Mouse (Mus musculus) liver, embryonic 16.5 days (tissue): Measurements from ENCODE around the gene Pitpnc1. TPM values are rescaled to one million over a fixed set of nuclear protein-coding genes. Genes with fewer than 3 reads are reported as not detected.

ENCODE experiments used
- ATAC-seq: fragments of 200-750 bp; cut with Nextera tagmentation; 2 replicates; pipeline ENCODE4 v1.8.0; 2017; ENCODE audit warnings: low read depth, mild to moderate bottlenecking, moderate number of reproducible peaks, moderate library complexity
- H3K27ac ChIP-seq: fragments of 300-500 bp; sonication (generic); 2 replicates; pipeline ENCODE4 v1.5.1; 2014; ENCODE audit warnings: mild to moderate bottlenecking, low read length
- H3K27me3 ChIP-seq: fragments of 300-500 bp; sonication (generic); 2 replicates; pipeline ENCODE4 v1.6.1; 2014; ENCODE audit warnings: low read depth, low read length, mixed read lengths; ENCODE audit not compliant: control insufficient read depth, insufficient read depth
- H3K36me3 ChIP-seq: fragments of 300-500 bp; sonication (generic); 2 replicates; pipeline ENCODE4 v1.6.1; 2014; ENCODE audit warnings: mild to moderate bottlenecking; ENCODE audit not compliant: control insufficient read depth, insufficient read depth
- H3K4me1 ChIP-seq: fragments of 300-500 bp; sonication (generic); 2 replicates; pipeline ENCODE4 v1.6.1; 2014; ENCODE audit warnings: low read depth, low read length, mixed read lengths; ENCODE audit not compliant: control insufficient read depth
- H3K4me2 ChIP-seq: fragments of 300-500 bp; sonication (generic); 2 replicates; pipeline ENCODE4 v1.6.1; 2014; ENCODE audit warnings: low read depth, low read length, mixed read lengths
- H3K4me3 ChIP-seq: fragments of 300-500 bp; sonication (generic); 2 replicates; pipeline ENCODE4 v1.5.1; 2014; ENCODE audit warnings: low read depth, mild to moderate bottlenecking, low read length
- H3K9ac ChIP-seq: fragments of 300-500 bp; sonication (generic); 2 replicates; pipeline ENCODE4 v1.6.1; 2014; ENCODE audit warnings: low read depth, low read length
- H3K9me3 ChIP-seq: fragments of 300-500 bp; sonication (generic); replicated peaks from 2 replicates; pipeline ENCODE4 v1.6.1; 2016; ENCODE audit warnings: low read length; ENCODE audit not compliant: control insufficient read depth
- WGBS: fragments of 180-500 bp; shearing (Covaris S2); extraction: QIAGEN DNeasy Blood & Tissue Kit; methylation state at CpG from one replicate; pipeline ENCODE4 v1.1.7; 2014; ENCODE audit not compliant: insufficient replicate concordance; 5-methylcytosine and 5-hydroxymethylcytosine counted together
- polyA plus RNA-seq: library from polyadenylated mRNA; unstranded; fragments of >200 nt; fragmentation: Nextera tagmentation; extraction: Ambion mirVana; gene quantifications from 2 replicates; pipeline ENCODE4 v1.2.1, GENCODE M21; 2015

The Pitpnc1 gene
- polyA plus RNA-seq, 1 experiment from 2014 or later, result 7.6 TPM

DNA sequence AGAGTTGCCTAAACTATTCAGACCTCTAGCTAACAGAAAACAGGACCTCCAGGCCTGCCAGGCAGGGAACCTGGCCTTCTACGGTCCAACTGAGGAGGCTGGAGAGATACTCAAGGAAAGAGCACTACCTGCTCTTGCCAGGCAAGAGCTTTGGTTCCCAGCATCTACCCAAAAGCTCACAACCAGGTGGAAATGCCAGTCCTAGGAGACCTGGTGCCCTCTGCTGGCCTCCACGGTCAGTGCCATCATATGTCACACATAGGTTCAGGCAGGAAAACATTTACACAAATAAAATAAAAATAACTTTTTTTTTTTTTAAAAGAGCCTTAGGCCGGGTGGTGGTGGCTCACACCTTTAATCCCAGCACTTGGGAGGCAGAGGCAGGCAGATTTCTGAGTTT is 8.0 kb downstream of the Pitpnc1 start:
- Histone ChIP-seq H3K36me3 (no peaks in the 10 kb centered on the region), H3K4me1 (peaks cover 28% of the 10 kb centered on the region), H3K9me3 (no peaks in the 10 kb centered on the region), H3K4me3 (no peak overlapping the region), H3K27ac (no peak overlapping the region), H3K9ac (no peak overlapping the region), H3K27me3 (no peaks in the 10 kb centered on the region), H3K4me2 (no peak overlapping the region)
- no peak for ATAC-seq
- WGBS, result 70% methylated on average over 3 of the region's 3 CpGs

DNA sequence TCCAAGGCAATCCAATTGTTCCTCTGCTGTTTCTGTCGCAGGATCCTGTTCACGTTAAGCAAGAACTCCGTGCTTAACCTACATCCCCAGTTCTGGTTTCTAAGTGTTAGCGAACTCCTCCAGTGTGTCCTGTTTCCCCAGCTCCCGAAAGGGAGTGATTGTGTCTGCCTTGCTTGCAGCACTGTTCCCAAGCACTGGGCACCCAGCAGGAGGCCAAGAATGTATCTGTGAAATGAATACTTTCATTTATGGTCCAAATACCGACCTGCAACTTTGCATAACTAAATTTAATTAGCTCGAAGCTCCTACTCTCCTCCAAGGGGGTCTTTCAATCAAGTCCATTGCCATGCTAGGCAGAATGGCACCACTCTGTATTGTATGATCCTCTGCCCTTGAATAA is 10.7 kb downstream of the Pitpnc1 start:
- H3K4me2 ChIP-seq, result no peak overlapping the region
- no peak for ATAC-seq
- no peak overlapping the region for H3K9ac ChIP-seq
- H3K9me3 ChIP-seq, result no peaks in the 10 kb centered on the region
- WGBS, result 80% methylated on average over 7 of the region's 7 CpGs
- no peak overlapping the region for H3K27ac ChIP-seq
- H3K27me3 ChIP-seq, result no peaks in the 10 kb centered on the region
- no peaks in the 10 kb centered on the region for H3K36me3 ChIP-seq
- peaks cover 11% of the 10 kb centered on the region for H3K4me1 ChIP-seq
- no peak overlapping the region for H3K4me3 ChIP-seq

DNA sequence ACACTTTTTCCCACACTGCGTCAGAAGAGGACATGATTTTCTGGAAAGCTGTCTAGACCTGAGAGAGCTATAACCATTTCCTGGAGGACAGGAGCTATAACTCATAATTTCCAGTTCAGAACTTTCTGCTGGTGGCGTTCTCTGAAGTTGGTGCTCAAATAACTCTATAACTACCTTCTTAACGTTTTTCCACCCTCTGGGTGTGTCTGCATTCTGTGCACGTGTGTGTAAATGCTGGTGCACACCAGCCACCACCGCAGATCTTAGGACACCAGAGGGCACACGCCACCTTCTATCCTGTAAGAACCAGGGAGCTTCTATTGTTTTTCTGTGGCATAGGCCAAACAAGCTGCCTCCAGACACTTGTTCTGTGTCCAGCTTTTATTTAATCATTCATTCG is 11.5 kb downstream of the Pitpnc1 start:
- 65% methylated on average over 7 of the region's 7 CpGs for WGBS
- Histone ChIP-seq H3K27me3 (no peaks in the 10 kb centered on the region), H3K4me1 (peaks cover 16% of the 10 kb centered on the region), H3K4me3 (no peak overlapping the region), H3K9ac (no peak overlapping the region), H3K27ac (no peak overlapping the region), H3K4me2 (no peak overlapping the region), H3K36me3 (no peaks in the 10 kb centered on the region), H3K9me3 (no peaks in the 10 kb centered on the region)
- ATAC-seq, result no peak

DNA sequence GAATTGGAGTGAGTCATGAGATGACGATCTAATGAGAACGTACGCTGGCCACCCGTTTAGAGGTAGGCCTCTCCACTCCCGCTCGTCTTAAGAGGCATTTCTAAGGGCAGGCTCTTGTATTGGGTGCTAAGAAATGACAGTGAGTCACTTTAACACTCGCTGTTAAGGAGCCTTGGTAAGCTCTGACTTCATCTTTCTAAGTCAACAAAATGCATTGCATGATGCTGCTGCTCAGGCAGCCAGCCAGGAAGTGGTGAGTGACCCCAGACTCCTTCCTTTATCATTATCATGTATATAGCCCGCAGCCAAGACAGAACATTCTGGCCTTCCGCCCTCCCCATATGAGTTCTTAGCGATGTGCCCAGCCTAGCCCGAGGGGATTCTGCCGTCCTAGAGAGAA is 12.2 kb downstream of the Pitpnc1 start:
- Histone ChIP-seq H3K27ac (no peak overlapping the region), H3K27me3 (no peaks in the 10 kb centered on the region), H3K4me3 (no peak overlapping the region), H3K9me3 (no peaks in the 10 kb centered on the region), H3K4me2 (no peak overlapping the region), H3K36me3 (no peaks in the 10 kb centered on the region), H3K4me1 (peaks cover 16% of the 10 kb centered on the region), H3K9ac (no peak overlapping the region)
- WGBS, result 54% methylated on average over 12 of the region's 12 CpGs
- no peak for ATAC-seq

DNA sequence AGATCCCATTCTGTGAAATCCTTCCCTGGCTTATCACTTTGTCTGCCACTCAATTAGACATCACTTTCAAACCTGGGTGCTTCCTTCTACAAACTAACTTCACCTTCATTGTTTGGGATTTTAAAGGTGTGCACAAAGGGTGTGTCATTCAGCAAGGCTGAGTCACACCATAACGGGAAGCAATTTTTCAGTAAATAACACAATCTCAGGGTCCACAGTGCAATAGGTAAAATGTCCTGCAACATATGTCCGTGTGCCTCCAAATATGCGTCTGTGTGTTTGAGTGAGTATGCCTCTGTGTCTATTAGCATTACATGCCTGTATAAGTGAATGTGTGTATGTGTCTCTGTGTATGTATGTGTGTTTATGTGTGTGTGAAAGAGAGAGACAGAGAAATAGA is 13.2 kb downstream of the Pitpnc1 start:
- H3K9me3 ChIP-seq, result no peaks in the 10 kb centered on the region
- no peak overlapping the region for H3K4me3 ChIP-seq
- H3K4me2 ChIP-seq, result no peak overlapping the region
- WGBS, result 72% methylated on average over 3 of the region's 3 CpGs
- no peak overlapping the region for H3K9ac ChIP-seq
- no peaks in the 10 kb centered on the region for H3K36me3 ChIP-seq
- H3K27ac ChIP-seq, result no peak overlapping the region
- H3K4me1 ChIP-seq, result peaks cover 17% of the 10 kb centered on the region
- no peak for ATAC-seq
- H3K27me3 ChIP-seq, result no peaks in the 10 kb centered on the region

DNA sequence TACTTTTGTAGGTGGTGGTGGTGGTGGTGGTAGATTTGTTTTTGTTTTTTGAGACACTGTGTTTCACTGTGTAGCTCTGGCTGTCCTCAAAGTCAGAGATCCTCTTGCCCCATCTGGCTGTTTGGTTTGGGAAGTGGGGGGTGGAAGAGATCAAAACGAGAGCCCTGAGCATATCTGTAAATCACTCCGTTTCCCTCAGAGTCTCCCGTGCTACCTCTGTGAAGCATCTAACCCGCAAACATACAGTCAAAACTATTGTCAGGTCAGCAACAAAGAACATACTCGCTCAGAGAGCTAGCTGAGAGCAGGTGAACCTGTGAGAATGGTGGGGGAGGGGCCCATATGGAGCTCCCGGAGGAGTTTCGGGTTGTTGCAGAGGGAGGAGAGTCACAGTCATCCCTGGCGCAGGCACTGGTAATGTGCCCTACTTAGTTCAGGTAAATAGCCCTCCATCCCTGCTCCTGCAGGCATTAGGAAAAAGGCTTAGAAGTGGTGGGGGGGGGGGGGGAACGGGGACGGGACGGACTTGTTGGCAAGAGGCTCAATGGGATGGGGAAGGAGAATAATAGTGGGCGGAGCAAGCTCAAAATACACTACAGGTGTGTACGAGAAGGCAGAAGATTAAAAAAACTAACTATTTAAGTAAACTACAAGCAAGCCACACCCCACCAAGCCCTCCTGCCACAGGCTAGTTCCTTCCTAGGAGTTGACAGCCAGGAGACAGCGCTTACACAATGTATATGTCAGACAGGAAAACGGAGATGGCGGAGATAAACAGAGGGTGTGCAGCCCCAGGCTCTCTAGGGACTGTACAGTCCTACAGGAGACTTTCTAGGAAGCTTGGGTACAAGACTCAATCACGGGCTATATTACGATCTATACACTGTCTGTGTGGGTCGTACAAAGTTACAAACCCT is 15.7 kb downstream of the Pitpnc1 start:
- H3K36me3 ChIP-seq, result no peaks in the 10 kb centered on the region
- H3K4me1 ChIP-seq, result peaks cover 42% of the 10 kb centered on the region
- 27% methylated on average over 19 of the region's 19 CpGs for WGBS
- peak overlapping the region; percentile 17; the same call in 1 of the 2 replicates for H3K9ac ChIP-seq
- H3K4me2 ChIP-seq, result peak overlapping the region; percentile 50
- H3K9me3 ChIP-seq, result no peaks in the 10 kb centered on the region
- H3K27ac ChIP-seq, result no peak overlapping the region
- no peaks in the 10 kb centered on the region for H3K27me3 ChIP-seq
- H3K4me3 ChIP-seq, result peak overlapping the region; percentile 38
- no peak for ATAC-seq

DNA sequence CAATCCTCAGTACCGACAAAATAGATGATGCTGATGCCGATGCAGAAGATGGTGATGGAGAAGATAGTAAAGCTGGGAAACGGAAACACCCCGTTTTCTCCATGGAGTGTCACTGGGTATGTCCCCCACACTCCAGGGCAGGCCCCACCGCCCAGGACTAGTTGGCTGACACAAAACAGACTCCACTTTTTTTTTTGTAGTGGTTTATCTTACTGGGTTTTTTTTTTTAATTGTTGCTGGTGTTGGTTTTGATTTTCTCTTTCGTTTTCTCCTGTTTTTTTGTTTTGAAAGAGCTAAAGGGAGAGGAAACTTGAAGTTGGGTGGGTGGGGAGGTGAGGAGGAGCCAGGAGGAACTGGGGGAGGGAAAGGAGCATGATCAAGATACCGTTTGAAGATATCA is 18.4 kb downstream of the Pitpnc1 start:
- H3K4me1 ChIP-seq, result peaks cover 65% of the 10 kb centered on the region
- H3K4me3 ChIP-seq, result no peak overlapping the region
- no peak for ATAC-seq
- H3K27ac ChIP-seq, result peak overlapping the region; percentile 89; the same call in 1 of the 2 replicates
- no peak overlapping the region for H3K4me2 ChIP-seq
- no peaks in the 10 kb centered on the region for H3K36me3 ChIP-seq
- no peaks in the 10 kb centered on the region for H3K9me3 ChIP-seq
- no peak overlapping the region; the same call in 1 of the 2 replicates for H3K9ac ChIP-seq
- H3K27me3 ChIP-seq, result no peaks in the 10 kb centered on the region
- WGBS, result 73% methylated on average over 7 of the region's 7 CpGs

DNA sequence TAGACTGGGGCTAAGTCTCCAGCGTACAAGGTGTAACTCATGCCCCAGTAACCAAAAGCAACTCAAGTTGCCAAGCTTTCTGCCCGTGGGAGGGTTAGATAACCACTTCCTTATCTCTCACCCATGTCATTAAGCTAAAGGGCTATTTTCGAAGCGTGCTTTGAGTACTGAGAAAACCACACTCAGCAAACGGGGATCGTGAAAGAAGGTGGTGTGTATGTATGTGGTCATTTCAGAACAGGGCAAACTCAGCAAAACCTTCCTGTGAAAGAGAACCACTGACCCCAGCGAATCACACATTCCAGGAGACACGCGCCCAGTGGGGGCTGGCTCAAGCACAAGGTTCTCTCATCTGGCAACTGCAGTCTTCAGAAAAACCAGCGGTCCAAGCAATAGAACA is 19.4 kb downstream of the Pitpnc1 start:
- H3K4me3 ChIP-seq, result peak overlapping the region; percentile 31
- peak overlapping the region; percentile 64 for H3K4me2 ChIP-seq

DNA sequence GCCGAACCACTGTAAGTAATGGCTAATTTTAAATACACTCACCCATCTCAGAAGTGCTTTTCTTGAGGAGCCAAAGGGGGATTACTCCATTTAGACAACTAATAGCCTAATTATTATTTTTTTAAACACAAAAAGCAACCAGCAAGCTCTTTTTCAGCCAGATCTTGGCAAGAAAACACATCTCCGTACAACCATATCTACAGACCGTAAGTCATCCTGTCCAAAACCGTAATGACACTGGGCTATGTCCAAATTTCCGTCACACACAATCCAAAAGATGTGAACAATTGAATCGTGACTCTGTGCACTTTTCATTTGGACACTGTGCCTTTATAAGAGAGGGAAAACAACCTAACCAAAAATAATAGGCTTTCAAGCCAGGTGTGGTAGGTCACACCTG is 20.4 kb downstream of the Pitpnc1 start:
- WGBS, result 75% methylated on average over 6 of the region's 6 CpGs
- Histone ChIP-seq H3K9ac (no peak overlapping the region), H3K36me3 (no peaks in the 10 kb centered on the region), H3K9me3 (no peaks in the 10 kb centered on the region), H3K27me3 (no peaks in the 10 kb centered on the region), H3K4me1 (peaks cover 69% of the 10 kb centered on the region), H3K4me2 (peak overlapping the region; percentile 64; the same call in 1 of the 2 replicates), H3K4me3 (no peak overlapping the region), H3K27ac (peak overlapping the region; percentile 89)
- no peak for ATAC-seq

More for the DNA sequence above, 19.4 kb downstream of the Pitpnc1 start:
- Histone ChIP-seq H3K9ac (peak overlapping the region; percentile 59), H3K4me1 (peaks cover 70% of the 10 kb centered on the region), H3K27me3 (no peaks in the 10 kb centered on the region), H3K9me3 (no peaks in the 10 kb centered on the region), H3K27ac (peak overlapping the region; percentile 89), H3K36me3 (no peaks in the 10 kb centered on the region)
- 13% methylated on average over 10 of the region's 10 CpGs for WGBS
- ATAC-seq, result peak; percentile 70
